Mouse (Mus musculus) hindbrain, embryonic 14.5 days (tissue): ENCODE data around the gene Nalcn. TPM values are rescaled to one million over a fixed set of nuclear protein-coding genes. Genes with fewer than 3 reads are reported as not detected.
"Not testable (repeated sequence)": the region's sequence is repeated elsewhere in the genome, so short reads cannot be mapped to it uniquely, and the experiment has no call there.

Source experiments
- ATAC-seq: fragments of 200-750 bp; cut with Nextera tagmentation; 2 replicates; pipeline ENCODE4 v1.8.0; 2017; ENCODE audit warnings: moderate number of reproducible peaks, mild to moderate bottlenecking, moderate TSS enrichment, moderate library complexity; ENCODE audit not compliant: low FRiP score
- DNase-seq: peaks from one replicate; pipeline ENCODE4 v3.0.0-alpha.2; 2015; ENCODE audit warnings: low spot score
- H3K27ac ChIP-seq: fragments of 300-500 bp; sonication (generic); 2 replicates; pipeline ENCODE4 v1.5.1; 2014; ENCODE audit warnings: mild to moderate bottlenecking, moderate library complexity
- H3K27me3 ChIP-seq: fragments of 300-500 bp; sonication (generic); 2 replicates; pipeline ENCODE4 v1.6.1; 2014; ENCODE audit warnings: mild to moderate bottlenecking, low read length, mixed read lengths; ENCODE audit not compliant: control insufficient read depth, insufficient read depth
- H3K36me3 ChIP-seq: fragments of 300-500 bp; sonication (generic); replicated peaks from 2 replicates; pipeline ENCODE4 v1.6.1; 2014; ENCODE audit not compliant: control insufficient read depth, insufficient read depth
- H3K4me1 ChIP-seq: fragments of 300-500 bp; sonication (generic); replicated peaks from 2 replicates; pipeline ENCODE4 v1.6.1; 2014; ENCODE audit warnings: antibody characterized with exemption, low read length, mixed read lengths; ENCODE audit not compliant: control insufficient read depth, insufficient read depth
- H3K4me2 ChIP-seq: fragments of 300-500 bp; sonication (generic); replicated peaks from 2 replicates; pipeline ENCODE4 v1.6.1; 2014; ENCODE audit warnings: mild to moderate bottlenecking, moderate library complexity
- H3K4me3 ChIP-seq: fragments of 300-500 bp; sonication (generic); replicated peaks from 2 replicates; pipeline ENCODE4 v1.5.1; 2014; ENCODE audit warnings: mild to moderate bottlenecking, low read length
- H3K9ac ChIP-seq: fragments of 300-500 bp; sonication (generic); 2 replicates; pipeline ENCODE4 v1.6.1; 2014
- H3K9me3 ChIP-seq: fragments of 300-500 bp; sonication (generic); 2 replicates; pipeline ENCODE4 v1.6.1; 2016; ENCODE audit warnings: low read length; ENCODE audit not compliant: control insufficient read depth
- WGBS: fragments of 180-500 bp; shearing (Covaris S2); extraction: QIAGEN DNeasy Blood & Tissue Kit; methylation state at CpG from one replicate; pipeline ENCODE4 v1.1.7; 2014; 5-methylcytosine and 5-hydroxymethylcytosine counted together
- polyA plus RNA-seq: library from polyadenylated mRNA; unstranded; fragments of >200 nt; fragmentation: Nextera tagmentation; extraction: Ambion mirVana; gene quantifications from 2 replicates; pipeline ENCODE4 v1.2.1, GENCODE M21; 2014

Gene Nalcn
- 18.8 and 22.0 TPM in 2 replicates for polyA plus RNA-seq

DNA sequence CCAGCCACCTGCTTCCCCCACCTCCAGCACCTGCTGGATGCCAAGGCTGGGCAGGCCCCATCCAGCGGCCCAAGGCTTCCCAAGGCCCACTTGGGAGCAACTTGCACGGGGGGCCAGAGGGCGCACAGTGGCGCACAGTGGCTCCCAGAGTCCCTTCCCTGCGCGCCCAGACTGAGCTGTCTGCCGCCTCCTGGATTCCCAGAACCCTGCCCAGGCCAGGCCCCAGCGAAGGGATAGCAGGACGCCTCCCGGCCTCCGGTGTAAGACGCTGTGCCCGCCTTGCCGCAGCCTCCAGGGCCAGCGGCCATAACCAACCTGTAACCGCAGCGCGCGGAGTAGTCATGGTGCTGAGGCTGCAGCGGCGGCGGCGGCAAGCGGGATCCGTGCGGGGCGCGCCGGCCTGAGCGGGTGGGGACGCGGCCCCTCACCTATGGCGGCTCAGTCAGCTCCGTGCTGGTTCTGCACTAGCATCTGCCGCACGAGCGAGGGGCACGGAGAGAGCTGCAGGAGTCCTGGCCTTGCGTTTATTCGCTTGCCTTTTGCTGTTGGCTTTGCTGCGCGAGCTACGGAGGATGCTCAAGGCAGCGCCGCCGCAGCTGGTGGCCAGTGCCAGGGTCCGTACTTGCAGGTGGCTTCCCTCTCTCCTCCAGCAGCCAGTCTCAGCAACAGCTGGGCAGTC, at the start of gene Nalcn:
Nalcn (minus strand) TSS at position 644 of the 679 bp plus-strand sequence.
- H3K27ac ChIP-seq, result peak within 1 kb of the TSS; percentile 82
- H3K9me3 ChIP-seq, result no peaks in the 10 kb centered on the region
- H3K9ac ChIP-seq, result peak within 1 kb of the TSS; percentile 85
- ATAC-seq (peak; percentile 92), DNase-seq (peak; percentile 70)
- H3K27me3 ChIP-seq, result no peaks in the 10 kb centered on the region
- no peaks in the 10 kb centered on the region for H3K36me3 ChIP-seq
- WGBS, result 1% methylated on average over 47 of the region's 47 CpGs
- H3K4me1 ChIP-seq, result peaks cover 17% of the 10 kb centered on the region; the same call in 1 of the 2 replicates
- peak within 1 kb of the TSS; percentile 88 for H3K4me2 ChIP-seq
- H3K4me3 ChIP-seq, result peak within 1 kb of the TSS; percentile 67

DNA sequence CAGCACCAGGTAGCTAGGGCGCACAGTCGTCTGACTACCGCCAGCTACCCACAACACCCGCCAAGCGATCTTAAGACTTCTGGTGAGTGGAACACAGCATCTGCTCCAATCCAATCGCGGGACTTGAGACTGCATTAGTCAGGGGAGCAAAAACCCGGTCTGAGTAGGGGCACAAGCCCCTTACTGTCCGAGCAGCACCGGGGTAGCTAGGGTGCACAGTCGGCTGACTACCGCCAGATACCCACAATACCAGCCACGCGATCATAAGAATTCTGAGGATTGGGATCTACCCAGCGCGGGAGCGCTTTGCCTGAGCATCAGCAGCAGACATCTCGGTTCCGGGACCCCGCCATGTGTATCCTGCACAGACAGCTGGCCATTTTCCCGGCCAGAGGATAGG, 44.1 kb upstream of the Nalcn start:
- WGBS, result 88% methylated on average over 21 of the region's 21 CpGs
- not testable (repeated sequence) for H3K9ac ChIP-seq, H3K27me3 ChIP-seq, H3K4me1 ChIP-seq, DNase-seq, H3K36me3 ChIP-seq, H3K4me3 ChIP-seq, H3K9me3 ChIP-seq, H3K4me2 ChIP-seq, H3K27ac ChIP-seq, ATAC-seq

DNA sequence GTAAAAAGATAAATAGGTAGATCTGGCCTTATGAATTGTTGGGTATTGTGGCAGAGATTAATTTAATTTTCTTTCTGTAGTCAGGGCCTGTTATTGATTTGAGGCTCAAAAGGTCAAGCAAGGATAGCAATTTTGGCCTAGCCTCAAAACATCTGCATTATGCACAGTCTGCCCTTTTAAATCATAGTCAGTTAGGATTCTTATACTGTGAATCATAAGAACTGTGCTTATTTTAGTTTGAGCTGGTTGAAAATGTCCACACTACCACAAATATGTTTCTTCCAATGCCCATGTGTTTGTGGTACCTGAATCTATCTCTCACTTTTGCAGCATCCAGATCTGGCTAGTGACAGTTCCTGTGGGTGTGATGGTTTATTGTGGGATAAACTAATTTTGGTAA, 37.5 kb upstream of the Nalcn start:
- Histone ChIP-seq H3K9me3 (no peaks in the 10 kb centered on the region), H3K4me3 (no peak overlapping the region), H3K36me3 (no peaks in the 10 kb centered on the region), H3K27ac (no peak overlapping the region), H3K27me3 (no peaks in the 10 kb centered on the region), H3K4me2 (no peak overlapping the region), H3K9ac (no peak overlapping the region), H3K4me1 (peaks cover 4% of the 10 kb centered on the region)
- DNase-seq (no peak), ATAC-seq (no peak)

DNA sequence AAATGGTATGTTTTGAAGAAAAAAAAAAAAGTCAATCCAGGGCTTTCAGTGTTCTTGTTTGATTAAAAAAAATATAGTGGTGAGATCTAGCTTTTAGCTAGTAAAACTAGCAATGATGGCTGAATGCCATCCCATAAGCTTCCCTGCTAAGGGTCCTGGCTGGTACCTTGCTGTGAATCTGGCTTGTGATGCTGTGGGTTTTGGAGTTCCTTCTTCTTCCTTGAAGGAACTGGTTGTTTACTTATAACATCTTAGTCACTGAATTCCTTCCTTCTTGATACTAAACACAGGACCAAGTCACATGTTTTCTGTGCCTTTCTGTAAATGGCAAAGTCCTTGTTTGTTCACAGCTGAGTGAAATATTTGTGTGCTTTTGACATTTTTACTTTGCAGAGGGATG, 36.3 kb upstream of the Nalcn start:
- Histone ChIP-seq H3K27ac (no peak overlapping the region), H3K9ac (no peak overlapping the region), H3K27me3 (no peaks in the 10 kb centered on the region), H3K4me3 (no peak overlapping the region), H3K9me3 (no peaks in the 10 kb centered on the region), H3K4me2 (no peak overlapping the region), H3K36me3 (no peaks in the 10 kb centered on the region), H3K4me1 (peaks cover 4% of the 10 kb centered on the region)
- DNase-seq, result no peak
- ATAC-seq, result no peak

DNA sequence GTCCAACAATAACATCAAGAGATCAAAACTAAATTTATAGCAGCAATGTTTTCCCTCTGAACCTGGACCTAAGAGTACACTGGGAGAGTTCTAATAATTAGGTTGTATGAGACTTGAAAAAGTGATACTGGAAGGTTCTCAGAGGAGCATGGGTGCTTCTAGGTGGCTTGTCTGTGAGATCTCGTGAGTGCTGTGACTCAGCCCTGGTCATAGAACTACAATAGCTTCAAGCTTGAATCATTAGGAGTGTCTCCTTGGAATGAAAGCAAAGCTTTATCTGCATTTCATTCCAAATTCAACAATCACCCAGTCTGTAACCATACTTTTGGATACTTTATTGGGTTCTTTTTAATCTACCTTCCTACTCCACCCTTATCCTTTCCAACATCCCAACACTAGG, 35.4 kb upstream of the Nalcn start:
- H3K4me2 ChIP-seq, result no peak overlapping the region
- no peak overlapping the region for H3K9ac ChIP-seq
- H3K36me3 ChIP-seq, result no peaks in the 10 kb centered on the region
- ATAC-seq, result no peak
- H3K4me3 ChIP-seq, result no peak overlapping the region
- H3K4me1 ChIP-seq, result peaks cover 4% of the 10 kb centered on the region
- no peak overlapping the region for H3K27ac ChIP-seq
- H3K9me3 ChIP-seq, result no peaks in the 10 kb centered on the region
- 76% methylated on average over 1 of the region's 1 CpGs for WGBS
- H3K27me3 ChIP-seq, result no peaks in the 10 kb centered on the region
- no peak for DNase-seq

DNA sequence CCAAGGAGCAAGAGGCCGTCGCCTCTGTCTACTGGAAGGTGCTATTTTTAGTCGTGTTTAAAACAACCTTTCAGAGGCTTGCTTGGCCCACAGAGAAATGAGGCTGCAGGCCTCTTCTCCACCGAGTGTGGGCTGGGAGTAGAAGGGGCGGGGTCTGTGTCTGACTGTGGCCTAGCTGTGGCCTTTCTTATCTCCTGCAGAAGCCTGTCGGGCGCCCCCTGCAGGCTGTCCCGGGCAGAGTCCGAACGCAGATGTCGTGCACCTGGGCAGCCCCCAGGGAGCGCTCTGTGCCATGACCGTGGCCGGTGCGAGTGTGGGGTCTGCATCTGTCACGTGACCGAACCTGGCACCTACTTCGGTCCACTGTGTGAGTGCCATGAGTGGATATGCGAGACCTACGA, 34.1 kb upstream of the Nalcn start:
- peaks cover 4% of the 10 kb centered on the region for H3K4me1 ChIP-seq
- H3K9ac ChIP-seq, result no peak overlapping the region
- no peaks in the 10 kb centered on the region for H3K36me3 ChIP-seq
- 16% methylated on average over 20 of the region's 20 CpGs for WGBS
- ATAC-seq (peak; percentile 80), DNase-seq (peak; percentile 41)
- no peak overlapping the region for H3K4me3 ChIP-seq
- no peak overlapping the region for H3K27ac ChIP-seq
- H3K4me2 ChIP-seq, result peak overlapping the region; percentile 38
- H3K9me3 ChIP-seq, result no peaks in the 10 kb centered on the region
- no peaks in the 10 kb centered on the region for H3K27me3 ChIP-seq

DNA sequence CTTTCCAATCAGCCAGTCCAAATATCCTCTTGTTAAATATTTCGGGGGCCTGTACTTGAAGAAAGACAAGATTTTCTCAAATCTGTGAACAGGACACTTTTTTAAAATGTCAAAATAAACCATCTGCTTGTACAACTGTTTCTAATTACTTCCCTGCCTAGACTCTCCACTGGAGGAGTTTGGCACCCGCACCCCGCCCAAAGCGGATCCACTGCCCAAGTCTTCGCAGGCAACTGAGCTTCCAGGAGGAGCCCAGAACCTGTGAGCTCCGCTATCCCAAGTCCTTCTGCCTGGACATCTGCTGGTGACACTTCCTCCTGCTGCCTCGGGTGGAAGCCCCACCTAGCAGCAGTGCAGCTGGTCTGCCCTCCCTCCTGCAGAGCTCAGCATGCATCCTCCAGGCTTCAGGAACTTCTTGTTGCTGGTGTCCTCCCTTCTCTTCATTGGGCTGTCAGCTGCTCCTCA, 33.0 kb upstream of the Nalcn start, which contains the start of gene Itgbl1:
Itgbl1 (plus strand) TSS at position 51 of the 465 bp plus-strand sequence.
- DNase-seq (no peak), ATAC-seq (no peak)
- Histone ChIP-seq H3K4me2 (no peak within 1 kb of the TSS), H3K4me1 (peaks cover 4% of the 10 kb centered on the region), H3K9ac (no peak within 1 kb of the TSS), H3K4me3 (no peak within 1 kb of the TSS), H3K9me3 (no peaks in the 10 kb centered on the region), H3K27me3 (no peaks in the 10 kb centered on the region), H3K36me3 (no peaks in the 10 kb centered on the region), H3K27ac (no peak within 1 kb of the TSS)
- WGBS, result 37% methylated on average over 7 of the region's 7 CpGs

DNA sequence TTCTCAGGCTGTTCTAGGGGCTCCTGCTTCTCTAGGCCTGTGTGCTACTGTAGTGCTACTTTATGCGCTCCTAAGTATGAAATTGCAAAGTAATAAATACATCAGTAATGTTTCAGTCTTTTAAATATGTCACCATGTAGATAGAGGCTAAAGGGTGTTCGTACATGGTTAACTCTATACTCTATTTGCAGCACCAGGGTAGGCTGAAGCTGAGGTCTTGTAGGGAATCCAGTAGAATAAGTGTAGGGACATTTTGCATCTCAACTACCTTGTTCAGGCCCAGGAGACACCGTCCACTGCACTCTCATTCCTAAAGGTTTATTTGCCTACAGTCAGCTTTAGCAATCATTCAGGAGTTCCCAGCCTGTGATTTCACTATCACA, 227 bp upstream of the Nalcn start:
- H3K4me3 ChIP-seq, result peak overlapping the region; percentile 67
- H3K4me1 ChIP-seq, result peaks cover 17% of the 10 kb centered on the region; the same call in 1 of the 2 replicates
- DNase-seq (no peak), ATAC-seq (no peak)
- no peaks in the 10 kb centered on the region for H3K9me3 ChIP-seq
- WGBS, result 47% methylated on average over 3 of the region's 3 CpGs
- H3K27ac ChIP-seq, result peak overlapping the region; percentile 82
- H3K9ac ChIP-seq, result peak overlapping the region; percentile 85
- no peaks in the 10 kb centered on the region for H3K36me3 ChIP-seq
- no peaks in the 10 kb centered on the region for H3K27me3 ChIP-seq
- peak overlapping the region; percentile 88 for H3K4me2 ChIP-seq

DNA sequence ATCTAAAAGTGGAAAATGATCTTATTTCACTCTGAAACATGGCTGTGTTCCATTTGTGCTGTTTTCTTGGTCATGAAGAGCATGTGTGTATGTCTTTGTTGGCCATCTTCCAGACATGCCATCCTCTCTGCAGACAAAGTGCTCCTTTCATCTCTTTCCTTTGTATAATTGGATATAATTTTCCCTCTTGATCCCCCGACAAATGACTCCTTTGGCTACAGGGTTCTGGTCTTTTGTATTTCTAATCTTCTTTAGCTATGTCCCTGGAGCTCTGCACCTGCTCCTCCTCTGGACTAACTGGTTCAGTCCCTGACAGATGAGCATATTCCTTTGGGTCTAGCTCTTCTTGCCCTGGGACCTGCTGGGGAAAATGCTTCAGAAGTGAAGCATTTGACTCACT, 4.0 kb downstream of the Nalcn start:
- no peak for ATAC-seq
- Histone ChIP-seq H3K4me3 (no peak overlapping the region), H3K27ac (no peak overlapping the region), H3K4me1 (peaks cover 17% of the 10 kb centered on the region; the same call in 1 of the 2 replicates), H3K9me3 (no peaks in the 10 kb centered on the region), H3K4me2 (no peak overlapping the region), H3K27me3 (no peaks in the 10 kb centered on the region), H3K9ac (no peak overlapping the region), H3K36me3 (no peaks in the 10 kb centered on the region)
- WGBS, result 13% methylated on average over 1 of the region's 1 CpGs
- peak; percentile 44 for DNase-seq
